Mouse (Mus musculus): ENCODE results near the gene Gm10436. TPM values are rescaled to one million over a fixed set of nuclear protein-coding genes. Genes with fewer than 3 reads are reported as not detected.
"Not testable (repeated sequence)": the region's sequence is repeated elsewhere in the genome, so short reads cannot be mapped to it uniquely, and the experiment has no call there.

Gm10436 gene
- polyA plus RNA-seq (2016; fragmentation: Nextera tagmentation; extraction: Ambion mirVana), result not detected in 2 replicates

GRCm38 (mm10) chr12:88182008-88182407 is at the start of gene Gm10436:
Gm10436 (minus strand) TSS chr12:88182108.
- not testable (repeated sequence) for H3K4me2 ChIP-seq (replicated peaks); H3K27ac ChIP-seq; H3K4me3 ChIP-seq; ATAC-seq (ENCODE audit: low FRiP score); H3K4me1 ChIP-seq; H3K9me3 ChIP-seq (replicated peaks); H3K36me3 ChIP-seq; H3K27me3 ChIP-seq; H3K9ac ChIP-seq
- 77% methylated on average over 1 of the region's 1 CpGs for WGBS

- Histone ChIP-seq H3K4me2 (replicated peaks) (no peak overlapping the region), H3K9ac (no peak overlapping the region), H3K4me1 (no peaks in the 10 kb centered on the region), H3K27ac (no peak overlapping the region), H3K27me3 (no peaks in the 10 kb centered on the region), H3K36me3 (no peaks in the 10 kb centered on the region), H3K9me3 (replicated peaks) (peaks cover 4% of the 10 kb centered on the region; the same call in 1 of the 2 replicates), H3K4me3 (no peak overlapping the region)
- no peak for ATAC-seq (ENCODE audit: low FRiP score)
- 92% methylated on average over 3 of the region's 3 CpGs for WGBS
Measured at GRCm38 (mm10) chr12:88219445-88219844, 37.5 kb upstream of the Gm10436 start.

GRCm38 (mm10) chr12:88218059-88218458 is 36.2 kb upstream of the Gm10436 start:
- not testable (repeated sequence) for H3K4me2 ChIP-seq (replicated peaks); H3K4me3 ChIP-seq; H3K27me3 ChIP-seq; ATAC-seq (ENCODE audit: low FRiP score); H3K27ac ChIP-seq; H3K9ac ChIP-seq; H3K4me1 ChIP-seq; H3K9me3 ChIP-seq (replicated peaks); H3K36me3 ChIP-seq

- Histone ChIP-seq H3K4me2 (replicated peaks) (no peak overlapping the region), H3K36me3 (no peaks in the 10 kb centered on the region), H3K27ac (no peak overlapping the region), H3K4me1 (no peaks in the 10 kb centered on the region), H3K9me3 (replicated peaks) (peaks cover 4% of the 10 kb centered on the region; the same call in 1 of the 2 replicates), H3K9ac (no peak overlapping the region), H3K27me3 (no peaks in the 10 kb centered on the region), H3K4me3 (no peak overlapping the region)
- WGBS, result 86% methylated on average over 12 of the region's 12 CpGs
- ATAC-seq (ENCODE audit: low FRiP score), result no peak
Measured at GRCm38 (mm10) chr12:88214641-88215040, 32.7 kb upstream of the Gm10436 start.

- not testable (repeated sequence) for H3K4me3 ChIP-seq; ATAC-seq (ENCODE audit: low FRiP score); H3K4me1 ChIP-seq; H3K4me2 ChIP-seq (replicated peaks); H3K9me3 ChIP-seq (replicated peaks); H3K9ac ChIP-seq; H3K27ac ChIP-seq; H3K27me3 ChIP-seq; H3K36me3 ChIP-seq
- 87% methylated on average over 9 of the region's 9 CpGs for WGBS
Measured at GRCm38 (mm10) chr12:88211458-88211857, 29.6 kb upstream of the Gm10436 start.

GRCm38 (mm10) chr12:88202856-88203255 is 20.9 kb upstream of the Gm10436 start:
- ATAC-seq (ENCODE audit: low FRiP score), result no peak
- H3K4me1 ChIP-seq, result no peaks in the 10 kb centered on the region
- WGBS, result 91% methylated on average over 2 of the region's 2 CpGs

More at GRCm38 (mm10) chr12:88202856-88203255, 20.9 kb upstream of the Gm10436 start:
- Histone ChIP-seq H3K27ac (no peak overlapping the region), H3K4me2 (replicated peaks) (no peak overlapping the region), H3K27me3 (no peaks in the 10 kb centered on the region), H3K36me3 (no peaks in the 10 kb centered on the region), H3K9ac (no peak overlapping the region), H3K4me3 (no peak overlapping the region), H3K9me3 (replicated peaks) (no peaks in the 10 kb centered on the region)

Other genes with a start within 250 kb of the Gm10436 start
- gene Gm2042, start 228.0 kb downstream of the Gm10436 start, polyA plus RNA-seq (2016; fragmentation: Nextera tagmentation; extraction: Ambion mirVana), result not detected in 2 replicates
- gene Gm2075, start 170.3 kb downstream of the Gm10436 start, polyA plus RNA-seq (2016; fragmentation: Nextera tagmentation; extraction: Ambion mirVana), result not detected in 2 replicates
- not detected in 2 replicates for gene Gm6803, start 163.3 kb downstream of the Gm10436 start, polyA plus RNA-seq (2016; fragmentation: Nextera tagmentation; extraction: Ambion mirVana)
- gene Gm2056, start 155.1 kb downstream of the Gm10436 start, polyA plus RNA-seq (2016; fragmentation: Nextera tagmentation; extraction: Ambion mirVana), result not detected in 2 replicates
- gene Gm16368, start 98.4 kb downstream of the Gm10436 start, polyA plus RNA-seq (2016; fragmentation: Nextera tagmentation; extraction: Ambion mirVana), result not detected in 2 replicates
- not detected in 2 replicates for gene Gm8332, start 68.0 kb upstream of the Gm10436 start, polyA plus RNA-seq (2016; fragmentation: Nextera tagmentation; extraction: Ambion mirVana)
- not detected in 2 replicates for gene Gm5662, start 92.4 kb upstream of the Gm10436 start, polyA plus RNA-seq (2016; fragmentation: Nextera tagmentation; extraction: Ambion mirVana)
- gene Gm5039, start 141.9 kb upstream of the Gm10436 start, polyA plus RNA-seq (2016; fragmentation: Nextera tagmentation; extraction: Ambion mirVana), result not detected in 2 replicates
- 20.5 and 22.5 TPM in 2 replicates for gene Adck1, start 178.4 kb upstream of the Gm10436 start, polyA plus RNA-seq (2016; fragmentation: Nextera tagmentation; extraction: Ambion mirVana)

Measured in hindbrain, embryonic 12.5 days (tissue).